ENCODE assay signal across 8 mouse cellular contexts in the genomic region with DNA sequence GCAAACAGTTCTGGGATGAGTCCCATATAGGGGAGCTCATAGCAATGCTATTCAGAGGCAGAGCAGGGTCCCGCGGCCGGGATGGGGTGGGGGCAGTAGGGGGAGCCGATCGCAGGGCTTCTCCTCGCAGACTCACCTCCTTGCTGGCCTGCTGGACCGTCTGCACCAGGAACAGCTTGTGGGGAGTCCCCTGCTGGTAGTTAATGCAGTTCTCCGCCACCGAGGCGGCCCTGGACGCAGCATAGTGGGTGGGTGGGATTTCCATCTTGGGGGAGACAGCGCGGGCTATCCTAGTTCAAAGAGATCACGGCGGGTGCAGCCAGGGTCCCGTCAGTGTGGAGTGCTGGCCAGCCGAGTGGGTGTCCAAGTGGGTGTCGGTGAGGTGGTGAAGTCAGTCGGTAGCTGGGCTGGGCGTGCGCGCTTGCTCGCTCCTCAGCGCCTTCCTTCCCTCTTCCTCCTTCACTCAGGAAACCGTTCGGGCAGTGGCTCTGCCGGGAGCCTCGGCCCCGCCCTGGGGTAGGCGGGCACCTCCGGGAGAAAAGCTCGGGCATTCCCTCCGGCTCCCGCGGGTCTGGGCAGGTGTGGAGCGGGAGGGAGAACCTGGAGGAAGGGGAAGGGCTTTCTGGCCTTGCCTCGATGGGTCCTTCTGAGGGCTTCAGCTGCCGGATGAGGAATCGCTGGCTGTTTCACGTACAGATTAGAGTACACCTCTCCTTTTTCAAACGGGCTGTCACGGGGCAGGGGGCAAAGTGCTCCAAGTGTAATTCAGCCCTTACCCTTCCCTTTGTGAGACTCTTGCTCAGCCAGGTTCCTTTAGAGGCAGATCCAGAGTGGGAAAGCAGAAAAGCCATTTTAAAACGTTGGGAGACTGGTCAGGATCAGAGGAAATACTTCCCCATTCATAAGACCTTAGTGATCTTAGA. TPM values are rescaled to one million over a fixed set of nuclear protein-coding genes. Genes with fewer than 3 reads are reported as not detected.
DNase-seq lines count a peak whose midpoint lies in the region; ATAC-seq and TF ChIP-seq lines count a peak whose summit lies in the region.

A gene (minus strand): TSS at position 477 of the 923 bp plus-strand sequence.

- peaks cover 3% of the 10 kb centered on the region; the same call in 1 of the 2 replicates for H3K4me1 ChIP-seq in cortical plate, adult 2 months (ENCODE audit: control insufficient read depth, insufficient read depth, low read length)
- H3K4me1 ChIP-seq in hindbrain, embryonic 16.5 days (ENCODE audit: control insufficient read depth, insufficient read depth, low read depth, low read length): peaks cover 3% of the 10 kb centered on the region; the same call in 1 of the 2 replicates

- no peak for TF ChIP-seq CTCF in cortical plate, adult 2 months (IDR thresholded peaks at IDR 0.05; ENCODE audit: extremely low read depth, insufficient read depth, low read length)

- H3K4me2 ChIP-seq in hindbrain, embryonic 16.5 days (ENCODE audit: low read length): peak within 1 kb of the TSS; percentile 73

- peak; percentile 89 for DNase-seq in ZHBTc4 (ENCODE audit: low read depth, low spot score)
- DNase-seq in gastrocnemius, adult 8-10 months (ENCODE audit: low spot score in 2 of 2): peak; percentile 4 to 17
- DNase-seq in left cerebral cortex, adult 11 months (ENCODE audit: low spot score): peak; percentile 38
- DNase-seq in lung, postnatal 36 days: peak; percentile 82
- peak; percentile 63 for DNase-seq in retina, postnatal 1 day
- peak; percentile 73 to 76 for DNase-seq in urinary bladder, adult 18-20 months (ENCODE audit: low spot score in 2 of 2)

- H3K27ac ChIP-seq in cortical plate, adult 2 months (ENCODE audit: insufficient read depth, low read length): 0 out of 2 replicates have a peak within 1 kb of the TSS, but pooled peaks have one; percentile 26
- H3K27ac ChIP-seq in hindbrain, embryonic 16.5 days (ENCODE audit: low read depth, low read length): peak within 1 kb of the TSS; percentile 76

- peak; percentile 92 for ATAC-seq in hindbrain, embryonic 16.5 days

- H3K27me3 ChIP-seq in hindbrain, embryonic 16.5 days (replicated peaks; ENCODE audit: control insufficient read depth, insufficient read depth, low read length): no peaks in the 10 kb centered on the region

- TF ChIP-seq POLR2A in cortical plate, adult 2 months (IDR thresholded peaks at IDR 0.05; ENCODE audit: extremely low read depth, insufficient read depth, low read length): peak; percentile 59; the same call in 1 of the 2 replicates

- H3K9ac ChIP-seq in hindbrain, embryonic 16.5 days (ENCODE audit: low read depth, low read length): peak within 1 kb of the TSS; percentile 75

- peak within 1 kb of the TSS; percentile 69 for H3K4me3 ChIP-seq in cortical plate, adult 2 months (ENCODE audit: insufficient read depth, low read length)
- peak within 1 kb of the TSS; percentile 54 for H3K4me3 ChIP-seq in hindbrain, embryonic 16.5 days (ENCODE audit: low read length)

- WGBS in hindbrain, embryonic 16.5 days: 1% methylated on average over 43 of the region's 43 CpGs

- H3K9me3 ChIP-seq in hindbrain, embryonic 16.5 days (ENCODE audit: control insufficient read depth, low read length): no peaks in the 10 kb centered on the region

- H3K36me3 ChIP-seq in hindbrain, embryonic 16.5 days (ENCODE audit: control insufficient read depth, insufficient read depth, low read length): peaks cover 14% of the 10 kb centered on the region

RNA-seq across cellular contexts. Expression of the gene that starts here (rescaled TPM):
- polyA plus RNA-seq in cortical plate, adult 2 months (2012; rRNA removed): 80.9 and 82.2 TPM in 2 replicates
- 1 to 10 TPM in 3 of 4 experiments, under 1 TPM in 1; 0.29 to 2.3 (median 1.1) TPM for total RNA-seq in gastrocnemius, adult 8-10 months (2022)
- 189 and 198 TPM in 2 replicates for polyA plus RNA-seq in hindbrain, embryonic 16.5 days (2015; fragmentation: Nextera tagmentation; extraction: Ambion mirVana)

Comparison
In these comparisons a context has a peak if more than half of its experiments do, and no peak if none do; other contexts are left out.
1. Peak in every context shown above with its lines: DNase-seq, ATAC-seq, H3K4me3 ChIP-seq and H3K27ac ChIP-seq.
2. DNase-seq: peak in every context shown above with its lines; median percentile 89 in ZHBTc4; 82 in lung, postnatal 36 days; 74 in urinary bladder, adult 18-20 months; 63 in retina, postnatal 1 day; 38 in left cerebral cortex, adult 11 months; 10 in gastrocnemius, adult 8-10 months.